Mouse (Mus musculus) myocyte (in vitro differentiated cells): ENCODE data around the gene 2210016F16Rik.

ENCODE experiments used
- CEBPB ChIP-seq: IDR thresholded peaks from 2 replicates; pipeline ENCODE4 v1.6.1; 2011; ENCODE audit warnings: mild to moderate bottlenecking, moderate library complexity; ENCODE audit not compliant: poor library complexity, insufficient read depth, severe bottlenecking
- E2F4 ChIP-seq: IDR thresholded peaks from one replicate; pipeline ENCODE4 v1.6.1; 2011; ENCODE audit warnings: mild to moderate bottlenecking, control low read depth, moderate library complexity; ENCODE audit not compliant: insufficient read depth
- MAX ChIP-seq: IDR thresholded peaks from one replicate; pipeline ENCODE4 v1.6.1; 2011; ENCODE audit warnings: low read depth, mild to moderate bottlenecking, control low read depth
- MYOD1 ChIP-seq, 3 experiments: IDR thresholded peaks; one replicate each; pipeline ENCODE4 v1.6.1; 2011; ENCODE audit warnings: control low read depth in 2 of 3, low read depth in 2 of 3, mild to moderate bottlenecking in 2 of 3, moderate library complexity in 1 of 3; ENCODE audit not compliant: insufficient read length in 2 of 3, control insufficient read depth in 1 of 3
- MYOG ChIP-seq, 3 experiments: IDR thresholded peaks; one replicate each; pipeline ENCODE4 v1.6.1; 2011; ENCODE audit warnings: control low read depth in 2 of 3, low read depth in 2 of 3, mild to moderate bottlenecking in 2 of 3; ENCODE audit not compliant: insufficient read length in 2 of 3, control insufficient read depth in 1 of 3, insufficient read depth in 1 of 3
- POLR2A ChIP-seq: IDR thresholded peaks from one replicate; pipeline ENCODE4 v1.6.1; 2011; ENCODE audit warnings: low read depth, mild to moderate bottlenecking, control low read depth, moderate library complexity; ENCODE audit not compliant: insufficient read length
- POLR2AphosphoS2 ChIP-seq: IDR thresholded peaks from one replicate; pipeline ENCODE4 v1.6.1; 2011; ENCODE audit warnings: low read depth, control low read depth; ENCODE audit not compliant: insufficient read length
- SRF ChIP-seq: IDR thresholded peaks from one replicate; pipeline ENCODE4 v1.6.1; 2011; ENCODE audit warnings: low read depth; ENCODE audit not compliant: control insufficient read depth, insufficient read length
- TCF12 ChIP-seq: IDR thresholded peaks from one replicate; pipeline ENCODE4 v1.6.1; 2011; ENCODE audit warnings: mild to moderate bottlenecking, control low read depth; ENCODE audit not compliant: poor library complexity, insufficient read depth, severe bottlenecking
- USF1 ChIP-seq: IDR thresholded peaks from one replicate; pipeline ENCODE4 v1.6.1; 2011; ENCODE audit warnings: low read depth, mild to moderate bottlenecking, control low read depth, moderate library complexity

GRCm38 (mm10) chr13:58411073-58411472 lies 26.0 kb upstream of the 2210016F16Rik start:
- TF ChIP-seq MYOG (IDR thresholded peaks at IDR 0.05; ENCODE audit: control insufficient read depth in 1 of 3, insufficient read depth in 1 of 3, insufficient read length in 2 of 3, low read depth in 2 of 3) = no peak
- no peak for TF ChIP-seq POLR2A
- no peak for TF ChIP-seq CEBPB
- TF ChIP-seq POLR2AphosphoS2 = no peak
- TF ChIP-seq E2F4 = no peak
- no peak for TF ChIP-seq SRF
- TF ChIP-seq MYOD1 (IDR thresholded peaks at IDR 0.05; ENCODE audit: control insufficient read depth in 1 of 3, insufficient read length in 2 of 3, low read depth in 2 of 3) = no peak
- no peak for TF ChIP-seq TCF12
- TF ChIP-seq USF1 = no peak
- TF ChIP-seq MAX = no peak
